Mouse (Mus musculus): ENCODE measurements around the gene Trip10.
"Not testable (repeated sequence)": the region's sequence is repeated elsewhere in the genome, so short reads cannot be mapped to it uniquely, and the experiment has no call there.

- TF ChIP-seq POLR2A (IDR thresholded peaks at IDR 0.05; ENCODE audit: control insufficient read depth, low read depth, low read length); CTCF (IDR thresholded peaks at IDR 0.05; ENCODE audit: control insufficient read depth, insufficient read depth, insufficient replicate concordance, low read depth, low read length): not testable (repeated sequence)
Measured at GRCm38 (mm10) chr17:57277598-57278261, 28.5 kb downstream of the Trip10 start.
